Mouse (Mus musculus) adrenal gland (tissue): ENCODE results near the gene Zfp958.
"Not testable (repeated sequence)": the region's sequence is repeated elsewhere in the genome, so short reads cannot be mapped to it uniquely, and the experiment has no call there.

Experiments
- intact Hi-C: fragments of 180-260 bp; cut with DNase I; formaldehyde crosslinking; loops from one replicate; pipeline ENCODE4 v1.15.1; 2025
- long read RNA-seq, 2 experiments: library from polyadenylated mRNA; unstranded; transcript quantifications; one replicate each; pipeline ENCODE4 v2.0.0; 2020; ENCODE audit warnings: borderline replicate concordance in 1 of 2; ENCODE audit not compliant: insufficient replicate concordance in 1 of 2

Gene Zfp958
- long read RNA-seq, experiment 1, transcript Zfp958-202 (4 exons, 2,364 nt), result major isoform, 7 of 14 reads
- long read RNA-seq, experiment 1, partial matches to known transcripts, result 0 of 14 reads
- long read RNA-seq, experiment 1, other reads (novel, unspliced or antisense), result 7 of 14 reads
- long read RNA-seq, experiment 2, transcript Zfp958-202 (4 exons, 2,364 nt), result major isoform, 5 of 6 reads
- long read RNA-seq, experiment 2, partial matches to known transcripts, result 0 of 6 reads
- long read RNA-seq, experiment 2, other reads (novel, unspliced or antisense), result 1 of 6 reads

DNA sequence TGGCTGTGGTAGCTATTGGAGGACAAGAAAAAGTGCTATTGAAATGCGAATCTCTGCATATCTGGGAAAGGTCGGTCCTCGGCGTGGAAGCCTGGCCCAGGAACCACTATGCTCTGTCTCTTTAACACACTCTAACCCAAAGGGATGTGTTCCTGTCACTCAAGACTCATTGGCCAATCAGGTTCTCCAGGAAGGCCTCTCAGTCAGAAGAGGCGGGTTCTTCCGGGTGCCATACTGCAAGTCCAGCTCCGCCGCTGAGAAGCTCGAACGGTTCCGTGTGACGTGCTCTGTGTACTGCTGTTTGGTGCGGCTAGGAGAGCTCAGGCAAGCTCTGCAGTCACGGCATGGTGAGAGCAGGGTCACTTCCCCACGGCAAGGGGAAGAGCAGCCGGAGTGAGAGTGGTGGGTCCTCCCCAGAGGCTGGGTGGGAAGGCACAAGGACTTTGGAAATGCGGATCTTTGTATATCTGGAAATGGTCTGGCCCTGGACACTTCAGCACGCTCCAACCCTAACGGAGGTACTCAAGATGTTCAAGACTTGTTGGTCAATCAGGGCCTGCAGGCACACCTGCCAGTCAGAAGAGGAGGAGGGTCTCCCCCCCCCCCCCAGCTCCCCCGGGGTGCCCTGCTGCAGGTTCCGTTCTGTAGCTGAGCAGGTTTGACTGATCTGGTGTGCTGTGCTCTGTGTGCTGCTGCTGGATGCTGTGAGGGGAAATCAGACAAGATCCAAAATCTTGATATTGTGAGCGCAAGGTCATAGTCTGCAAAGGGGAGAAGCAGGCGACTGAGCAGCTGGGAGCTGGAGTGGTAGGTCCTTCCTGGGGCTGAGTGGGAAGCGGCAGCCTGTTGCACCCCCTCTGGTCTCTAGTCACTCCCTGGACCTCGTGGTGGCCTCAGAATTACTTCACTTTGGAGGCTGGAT is at the start of gene Zfp958:
TSS of gene Zfp958 (plus strand) at position 236 of the 922 bp plus-strand sequence.
- intact Hi-C loops, result loop anchor here (5.0 kb wide), 1 partner anchor 64 kb away; no protein-coding TSS in a partner anchor

DNA sequence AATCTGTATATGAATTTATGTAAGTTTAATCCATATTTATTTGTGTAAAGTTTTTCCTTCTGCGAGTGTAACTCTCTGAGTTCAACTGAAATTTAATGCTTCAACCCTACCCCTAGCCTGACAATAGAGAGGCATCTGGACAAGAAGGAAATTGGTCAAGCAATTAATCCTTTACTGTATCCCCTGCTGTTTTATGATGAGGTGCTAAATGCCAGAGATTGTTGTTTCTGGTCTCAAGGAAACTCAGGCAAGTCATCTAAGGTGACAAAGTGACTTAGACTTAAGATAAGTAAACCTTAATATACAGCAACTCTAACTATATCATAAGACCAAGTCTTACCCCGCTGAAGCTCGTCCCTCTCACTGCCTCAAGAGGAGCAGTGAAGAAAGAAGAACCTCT is 31.0 kb upstream of the Zfp958 start:
- intact Hi-C loops, result no loop called here

DNA sequence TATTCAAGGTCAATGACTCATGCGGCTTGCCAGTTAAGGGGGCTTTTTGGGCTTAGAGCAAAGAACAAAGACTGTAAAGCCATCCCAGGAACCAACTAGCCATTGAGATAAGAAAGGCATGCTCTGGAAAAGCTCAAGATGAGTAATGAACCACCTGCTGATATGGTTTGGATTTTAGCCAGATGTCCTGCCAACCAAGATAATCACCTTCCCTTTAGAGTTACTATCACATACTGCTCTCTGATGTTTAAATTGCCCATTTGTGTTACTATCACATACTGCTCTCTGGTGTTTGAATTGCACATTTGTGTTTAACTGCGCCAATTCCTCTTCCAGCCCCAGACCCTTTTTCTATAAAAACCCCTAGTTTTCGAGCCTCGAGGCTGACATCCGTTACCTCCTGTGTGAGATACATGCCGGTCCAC is 30.2 kb upstream of the Zfp958 start:
- intact Hi-C loops, result no loop called here

DNA sequence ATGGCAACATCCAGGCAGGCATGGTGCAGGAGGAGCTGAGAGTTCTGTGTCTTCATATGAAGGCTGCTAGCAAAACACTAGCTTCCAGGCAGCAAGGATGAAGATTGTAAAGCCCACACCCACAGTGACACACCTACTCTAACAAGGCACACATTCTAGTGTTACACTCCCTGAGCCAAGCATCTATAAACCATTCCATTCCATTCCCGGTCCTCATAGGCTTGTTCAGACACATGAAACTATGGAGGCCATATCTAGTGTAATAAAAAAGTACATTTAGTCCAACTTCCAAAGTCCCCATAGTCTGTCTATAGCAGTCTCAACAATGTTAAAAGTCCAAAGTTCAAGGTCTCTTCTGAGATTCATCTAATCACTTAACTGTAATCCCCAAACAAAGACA is 28.3 kb upstream of the Zfp958 start:
- intact Hi-C loops, result loop anchor here (5.0 kb wide), 1 partner anchor 442 kb away; no protein-coding TSS in a partner anchor

DNA sequence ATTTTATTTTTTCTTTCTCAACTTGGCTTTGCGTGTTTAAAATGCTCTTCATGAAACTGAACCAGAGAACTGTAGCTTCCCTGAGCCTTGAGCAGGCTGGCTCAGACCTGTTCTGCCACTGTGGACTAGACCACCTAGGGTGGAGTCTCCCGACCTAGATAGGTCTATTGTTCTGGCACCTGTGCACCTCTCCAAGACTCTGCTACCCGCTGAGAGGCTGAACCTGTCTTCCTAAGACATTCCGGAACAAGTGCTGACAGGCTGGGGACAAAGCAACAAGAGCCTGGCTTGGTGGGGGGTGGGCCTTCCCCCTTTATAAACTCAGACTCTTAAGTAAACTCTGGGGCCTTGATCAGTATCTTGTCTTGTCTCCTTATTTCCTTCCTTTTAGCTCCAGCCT is 26.6 kb upstream of the Zfp958 start:
- intact Hi-C loops, result loop anchor here (5.0 kb wide), 1 partner anchor 444 kb away; no protein-coding TSS in a partner anchor

- intact Hi-C loops, result loop anchor here (2.0 to 5.0 kb wide), 2 partner anchors 176 to 446 kb away; no protein-coding TSS in a partner anchor
Measured at GRCm38 (mm10) chr8:4588165-4589000, 24.6 kb upstream of the Zfp958 start.

DNA sequence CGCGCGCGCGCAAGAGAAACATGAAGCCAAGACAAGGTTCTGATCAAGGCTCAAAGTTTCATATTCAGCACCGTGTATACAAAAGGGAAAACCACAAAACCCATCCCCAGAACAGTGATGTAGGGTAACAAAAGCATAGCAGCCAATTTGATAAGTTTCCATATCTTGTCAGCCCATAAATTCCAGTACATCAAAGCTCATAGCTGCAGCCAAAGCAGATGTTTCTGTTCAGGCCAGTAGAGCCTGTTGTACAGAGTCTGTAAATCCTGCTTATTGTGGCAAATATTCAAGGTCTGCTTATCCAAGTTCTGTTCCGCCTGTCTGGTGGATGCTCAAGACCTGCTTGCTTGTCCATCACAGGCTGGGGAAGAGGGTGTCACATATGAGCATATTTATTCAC is 4.1 kb upstream of the Zfp958 start:
- intact Hi-C loops, result no loop called here

DNA sequence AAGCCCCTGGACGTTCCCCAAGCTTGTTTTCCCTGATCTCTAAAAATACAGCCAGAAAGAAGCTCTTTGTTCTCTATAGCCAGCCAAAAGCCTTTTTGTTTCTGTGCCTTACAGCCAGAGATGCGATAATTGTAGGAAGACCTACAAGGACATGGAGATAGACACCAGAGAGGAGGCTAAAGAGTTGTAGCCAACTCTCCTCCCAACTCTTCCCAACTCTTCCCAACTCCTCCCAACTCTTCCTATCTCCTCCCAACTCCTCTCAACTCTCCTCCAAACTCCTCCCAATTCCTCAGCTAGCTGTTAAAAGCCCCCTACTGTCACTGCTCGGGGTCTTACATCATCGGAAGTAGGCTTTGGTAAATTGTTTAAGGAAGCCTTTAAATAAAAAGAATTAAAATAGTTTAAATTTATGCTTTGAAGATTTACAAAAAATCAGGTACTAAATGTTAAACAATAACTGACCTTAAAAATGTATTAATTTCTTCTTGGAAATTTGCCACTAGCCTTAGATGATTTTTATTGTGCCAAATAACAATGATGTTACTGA is 1.3 kb upstream of the Zfp958 start:
- intact Hi-C loops, result loop anchor here (5.0 kb wide), 1 partner anchor 66 kb away; no protein-coding TSS in a partner anchor

DNA sequence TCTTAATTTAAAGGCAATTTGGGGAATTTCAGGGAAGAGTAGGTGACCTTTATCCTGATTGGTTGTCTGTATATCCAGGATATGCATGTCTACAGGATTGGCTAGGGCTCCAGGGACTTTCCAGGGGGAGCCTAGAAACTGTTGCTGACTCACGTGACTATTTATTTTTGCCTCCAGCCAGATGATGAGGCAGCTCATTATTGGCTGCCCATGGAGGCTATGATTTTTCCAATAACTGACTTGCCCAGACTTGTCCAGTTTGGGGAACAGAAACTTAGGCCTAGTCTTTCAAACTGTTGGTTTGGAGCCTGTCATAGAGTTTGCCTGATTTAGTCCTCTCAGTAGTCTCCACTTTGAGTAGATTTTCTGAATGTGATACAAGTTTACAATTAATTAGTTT is 14.4 kb downstream of the Zfp958 start:
- intact Hi-C loops, result no loop called here

DNA sequence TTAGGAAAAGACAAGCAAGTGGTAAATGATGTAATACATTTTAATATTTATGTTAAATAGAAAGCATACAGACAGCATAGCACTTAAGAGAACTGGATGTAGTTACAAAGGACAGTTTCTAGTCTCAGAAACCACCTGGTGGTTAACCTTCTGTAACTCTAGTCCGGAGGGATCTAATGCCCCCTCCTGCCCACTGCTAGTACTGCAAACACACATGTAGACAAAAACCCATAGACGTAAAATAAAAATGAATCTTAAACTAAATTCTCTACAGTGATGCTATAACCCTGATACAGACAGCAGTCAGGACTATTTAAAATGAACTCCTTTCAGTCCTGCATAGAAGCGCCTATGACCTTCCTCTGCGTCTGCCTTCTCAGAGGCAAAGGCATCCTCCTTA is 24.1 kb downstream of the Zfp958 start:
- intact Hi-C loops, result no loop called here

DNA sequence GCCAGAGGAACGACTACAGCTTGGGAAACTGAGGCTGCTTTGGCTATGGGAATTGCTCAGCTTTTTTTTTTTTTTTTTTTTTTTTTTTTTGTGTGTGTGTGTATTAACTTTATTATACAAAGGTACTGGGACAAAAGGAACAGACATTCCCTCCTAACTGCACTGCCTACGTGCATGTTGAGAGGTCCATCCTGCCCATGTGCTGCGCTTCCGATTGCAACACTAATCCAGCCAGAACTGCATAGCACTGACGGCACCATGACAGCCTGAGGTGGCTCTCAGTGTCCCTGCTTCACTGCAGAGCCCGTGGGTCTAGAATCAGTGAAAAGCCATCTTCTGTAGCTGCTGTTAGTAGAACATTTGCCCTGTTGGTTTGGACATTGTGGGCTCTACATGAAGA is 30.0 kb downstream of the Zfp958 start:
- intact Hi-C loops, result not testable (repeated sequence)

GRCm38 (mm10) chr8:4656536-4656935 is 43.6 kb downstream of the Zfp958 start:
- intact Hi-C loops, result no loop called here

- intact Hi-C loops, result loop anchor here (5.0 to 10.0 kb wide), 2 partner anchors 63 to 421 kb away; partner anchors contain the start of genes Ctxn1, Snapc2 and Zfp958
Measured at GRCm38 (mm10) chr8:4675191-4676003, 62.4 kb downstream of the Zfp958 start.

DNA sequence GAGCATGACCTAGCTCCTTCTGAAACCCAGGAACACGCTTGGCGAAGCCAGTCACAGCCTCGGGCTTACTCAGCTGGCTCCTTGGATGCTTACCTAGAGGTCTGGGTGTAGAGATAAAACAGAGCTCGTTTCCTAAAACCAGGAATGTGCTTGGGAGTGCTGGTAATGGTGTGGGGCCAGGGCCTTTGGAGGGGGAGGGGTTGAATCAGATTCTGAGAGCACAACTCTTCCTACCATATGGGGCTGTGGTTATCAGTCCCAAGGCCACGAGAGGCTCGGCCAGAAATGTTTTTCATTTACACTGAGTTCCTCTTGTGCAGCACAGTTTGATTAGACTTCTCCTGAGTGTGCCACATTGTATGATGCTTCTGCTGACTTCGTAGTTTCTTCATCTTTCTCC is 63.6 kb downstream of the Zfp958 start:
- intact Hi-C loops, result loop anchor here (5.0 to 10.0 kb wide), 2 partner anchors 64 to 422 kb away; partner anchors contain the start of genes Ctxn1, Snapc2 and Zfp958

- intact Hi-C loops, result loop anchor here (5.0 to 10.0 kb wide), 2 partner anchors 65 to 423 kb away; partner anchors contain the start of genes Ctxn1, Snapc2 and Zfp958
Measured at GRCm38 (mm10) chr8:4677265-4678217, 64.6 kb downstream of the Zfp958 start.

GRCm38 (mm10) chr8:4678218-4678907 is 65.4 kb downstream of the Zfp958 start:
- intact Hi-C loops, result loop anchor here (5.0 to 10.0 kb wide), 2 partner anchors 66 to 424 kb away; partner anchors contain the start of genes Ctxn1, Snapc2 and Zfp958

DNA sequence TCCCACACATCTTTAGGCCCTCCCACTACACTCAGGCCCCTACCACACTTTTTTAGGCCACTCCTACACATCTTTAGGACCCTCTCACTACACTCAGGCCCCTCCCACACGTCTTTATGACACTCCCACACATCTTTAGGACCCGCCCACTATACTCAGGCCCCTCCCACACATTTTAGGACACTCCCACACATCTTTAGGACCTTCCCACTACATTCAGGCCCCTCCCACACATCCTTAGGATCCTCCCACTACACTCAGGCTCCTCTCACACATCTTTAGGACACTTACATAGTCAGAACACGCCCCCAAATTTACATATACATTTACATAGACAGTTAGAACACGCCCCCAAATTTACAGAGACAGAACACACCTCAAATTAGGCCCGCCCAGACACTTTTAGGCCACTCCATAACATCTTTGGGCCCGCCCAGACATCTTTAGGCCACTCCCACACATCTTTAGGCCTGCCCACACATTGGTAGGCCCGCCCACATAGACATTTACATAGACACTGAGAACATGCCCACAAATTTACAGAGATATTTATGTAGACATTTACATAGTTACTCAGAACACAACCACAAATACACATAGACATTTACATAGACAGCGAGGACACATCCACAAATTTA is 66.1 kb downstream of the Zfp958 start:
- intact Hi-C loops, result loop anchor here (5.0 to 10.0 kb wide), 2 partner anchors 67 to 424 kb away; partner anchors contain the start of genes Ctxn1, Snapc2 and Zfp958
